Mouse (Mus musculus) kidney, adult 2 months (tissue): ENCODE measurements around the gene Nup210. TPM values are rescaled to one million over a fixed set of nuclear protein-coding genes. Genes with fewer than 3 reads are reported as not detected.

ENCODE experiments used
- DNase-seq: peaks from one replicate; pipeline ENCODE4 v3.0.0; 2021
- H3K27ac ChIP-seq: fragments of 200-500 bp; 2 replicates; pipeline ENCODE4 v1.5.1; 2012; ENCODE audit warnings: low read depth, low read length, control low read depth, inconsistent platforms; ENCODE audit not compliant: insufficient read depth
- H3K27me3 ChIP-seq: fragments of 200-500 bp; replicated peaks from 2 replicates; pipeline ENCODE4 v1.6.1; 2012; ENCODE audit warnings: mild to moderate bottlenecking, moderate library complexity, low read length, inconsistent platforms; ENCODE audit not compliant: control insufficient read depth, insufficient read depth
- H3K36me3 ChIP-seq: fragments of 200-500 bp; 2 replicates; pipeline ENCODE4 v1.6.1; 2012; ENCODE audit warnings: mild to moderate bottlenecking, moderate library complexity, low read length, inconsistent platforms; ENCODE audit not compliant: control insufficient read depth, insufficient read depth
- H3K4me1 ChIP-seq: fragments of 200-500 bp; 2 replicates; pipeline ENCODE4 v1.6.1; 2011; ENCODE audit warnings: low read length; ENCODE audit not compliant: control insufficient read depth, insufficient read depth
- H3K4me3 ChIP-seq: fragments of 200-500 bp; 2 replicates; pipeline ENCODE4 v1.5.1; 2011; ENCODE audit warnings: mild to moderate bottlenecking, low read depth, low read length, control low read depth; ENCODE audit not compliant: insufficient read depth
- CTCF ChIP-seq: fragments of 200-500 bp; conservative IDR thresholded peaks from 2 replicates; pipeline ENCODE4 v1.5.1; 2011; ENCODE audit warnings: low read depth, mild to moderate bottlenecking, control low read depth, low read length, moderate library complexity, mixed read lengths; ENCODE audit not compliant: insufficient read depth, insufficient read length
- POLR2A ChIP-seq: fragments of 200-500 bp; IDR thresholded peaks from one replicate; pipeline ENCODE4 v1.6.1; 2011; ENCODE audit warnings: low read depth, low read length, control low read depth
- WGBS: fragments of 180-500 bp; shearing (Covaris S2); methylation state at CpG from one replicate; pipeline ENCODE4 v1.1.7; 2018; 5-methylcytosine and 5-hydroxymethylcytosine counted together
- polyA plus RNA-seq: library from polyadenylated mRNA; depleted of rRNA; stranded (reverse); fragments of >200 nt; gene quantifications from 2 replicates; pipeline ENCODE4 v1.2.3, GENCODE M21; 2012

Gene Nup210
- polyA plus RNA-seq, 1 experiment, result 18.5 TPM

- no peak overlapping the region for H3K27ac ChIP-seq
- WGBS, result 30% methylated on average over 3 of the region's 3 CpGs
- TF ChIP-seq POLR2A (no peak), CTCF (no peak)
- no peaks in the 10 kb centered on the region; the same call in 1 of the 2 replicates for H3K27me3 ChIP-seq
- H3K4me1 ChIP-seq, result no peaks in the 10 kb centered on the region
- no peak overlapping the region for H3K4me3 ChIP-seq
- no peak for DNase-seq
- H3K36me3 ChIP-seq, result no peaks in the 10 kb centered on the region
These were observed 113.2 kb downstream of the Nup210 start for GRCm38 (mm10) chr6:91003310-91003995.

- Histone ChIP-seq H3K27ac (no peak overlapping the region), H3K4me1 (no peaks in the 10 kb centered on the region), H3K27me3 (no peaks in the 10 kb centered on the region; the same call in 1 of the 2 replicates), H3K4me3 (no peak overlapping the region), H3K36me3 (no peaks in the 10 kb centered on the region)
- 71% methylated on average over 7 of the region's 7 CpGs for WGBS
- DNase-seq, result no peak
- no peak for TF ChIP-seq CTCF
These were observed 115.1 kb downstream of the Nup210 start for GRCm38 (mm10) chr6:91001566-91001965.

GRCm38 (mm10) chr6:91000819-91001525 lies 115.7 kb downstream of the Nup210 start:
- DNase-seq, result no peak
- no peaks in the 10 kb centered on the region for H3K4me1 ChIP-seq
- H3K27me3 ChIP-seq, result no peaks in the 10 kb centered on the region; the same call in 1 of the 2 replicates
- TF ChIP-seq CTCF, result no peak
- TF ChIP-seq POLR2A, result no peak
- no peak overlapping the region for H3K27ac ChIP-seq
- H3K4me3 ChIP-seq, result no peak overlapping the region
- no peaks in the 10 kb centered on the region for H3K36me3 ChIP-seq
- 35% methylated on average over 15 of the region's 15 CpGs for WGBS

- TF ChIP-seq CTCF (no peak), POLR2A (no peak)
- Histone ChIP-seq H3K4me3 (no peak overlapping the region), H3K36me3 (no peaks in the 10 kb centered on the region), H3K27me3 (no peaks in the 10 kb centered on the region; the same call in 1 of the 2 replicates), H3K27ac (no peak overlapping the region), H3K4me1 (no peaks in the 10 kb centered on the region)
- 94% methylated on average over 4 of the region's 4 CpGs for WGBS
- no peak for DNase-seq
These were observed 117.5 kb downstream of the Nup210 start for GRCm38 (mm10) chr6:90999176-90999575.

DNA sequence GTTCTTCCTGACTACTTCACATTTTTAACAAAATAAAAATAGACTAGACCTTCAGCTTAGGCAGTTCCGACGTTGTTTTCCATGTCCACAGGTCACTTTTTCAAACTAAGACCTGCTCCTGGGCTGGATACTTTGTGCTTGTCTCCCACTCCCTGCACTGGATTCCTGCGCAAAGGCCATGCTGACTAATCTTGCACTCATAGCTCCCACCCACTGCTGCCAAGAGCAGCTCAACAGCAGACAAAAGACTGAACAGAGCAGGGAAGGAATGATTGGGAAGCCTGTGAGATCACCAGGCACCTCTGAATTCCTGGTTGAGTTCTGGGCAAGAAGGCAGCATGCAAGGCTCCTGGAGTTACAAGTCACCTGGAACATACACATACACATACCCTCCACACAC lies 119.6 kb downstream of the Nup210 start:
- WGBS, result 80% methylated on average over 3 of the region's 3 CpGs
- Histone ChIP-seq H3K4me3 (no peak overlapping the region), H3K4me1 (no peaks in the 10 kb centered on the region), H3K27ac (no peak overlapping the region), H3K27me3 (no peaks in the 10 kb centered on the region; the same call in 1 of the 2 replicates), H3K36me3 (no peaks in the 10 kb centered on the region)
- TF ChIP-seq CTCF, result no peak
- TF ChIP-seq POLR2A, result no peak
- DNase-seq, result no peak

DNA sequence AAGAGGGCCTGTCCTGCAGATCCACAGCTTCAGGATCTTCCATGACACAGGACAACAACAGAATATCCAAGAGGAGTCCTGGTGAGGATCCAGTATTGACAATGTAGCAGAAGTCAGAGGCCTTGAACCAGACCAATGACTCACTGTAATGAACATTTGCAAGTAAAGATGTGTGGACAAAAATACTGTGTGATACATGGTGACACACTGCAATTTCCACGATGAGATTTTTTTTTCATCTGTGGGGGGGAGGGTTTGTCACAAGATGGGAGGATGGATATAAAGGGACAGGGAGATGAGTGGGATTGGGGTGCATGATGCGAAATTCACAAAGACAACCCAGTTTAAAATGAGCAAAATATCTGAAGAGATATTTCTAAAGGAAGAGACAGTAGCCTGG lies 120.4 kb downstream of the Nup210 start:
- 91% methylated on average over 2 of the region's 2 CpGs for WGBS
- no peak for DNase-seq
- TF ChIP-seq CTCF (no peak), POLR2A (no peak)
- H3K36me3 ChIP-seq, result no peaks in the 10 kb centered on the region
- H3K4me1 ChIP-seq, result no peaks in the 10 kb centered on the region
- no peak overlapping the region for H3K27ac ChIP-seq
- no peaks in the 10 kb centered on the region; the same call in 1 of the 2 replicates for H3K27me3 ChIP-seq
- no peak overlapping the region for H3K4me3 ChIP-seq

GRCm38 (mm10) chr6:90988648-90989317 lies 127.8 kb downstream of the Nup210 start, which contains the start of gene Iqsec1:
TSS of gene Iqsec1 (minus strand) at chr6:90988685.
- H3K4me1 ChIP-seq, result peaks cover 8% of the 10 kb centered on the region; the same call in 1 of the 2 replicates
- H3K36me3 ChIP-seq, result no peaks in the 10 kb centered on the region
- peak within 1 kb of the TSS; percentile 81 for H3K4me3 ChIP-seq
- TF ChIP-seq CTCF (peak; percentile 44; the same call in 1 of the 2 replicates), POLR2A (no peak)
- H3K27me3 ChIP-seq, result no peaks in the 10 kb centered on the region
- 3% methylated on average over 39 of the region's 39 CpGs for WGBS
- DNase-seq, result peak; percentile 87
- H3K27ac ChIP-seq, result no peak within 1 kb of the TSS
